Mouse (Mus musculus): ENCODE measurements around the gene Wipi1. TPM values are rescaled to one million over a fixed set of nuclear protein-coding genes. Genes with fewer than 3 reads are reported as not detected.

Wipi1 gene
- polyA plus RNA-seq, 1 experiment: 26.9 TPM

GRCm38 (mm10) chr11:109616352-109616751 is 4.6 kb upstream of the Wipi1 start:
- no peaks in the 10 kb centered on the region for H3K9me3 ChIP-seq (replicated peaks; ENCODE audit: control insufficient read depth, insufficient read depth, low read length, poor library complexity, severe bottlenecking)
- H3K27ac ChIP-seq (ENCODE audit: insufficient read depth, low read length): no peak overlapping the region
- TF ChIP-seq CTCF (IDR thresholded peaks at IDR 0.05; ENCODE audit: low read depth, low read length) (no peak), POLR2A (IDR thresholded peaks at IDR 0.05; ENCODE audit: insufficient read depth, low read length) (no peak), EP300 (IDR thresholded peaks at IDR 0.05; ENCODE audit: insufficient read depth, low read depth, low read length) (no peak)
- no peaks in the 10 kb centered on the region for H3K4me1 ChIP-seq (ENCODE audit: control insufficient read depth, insufficient read depth, low read length)
- H3K4me3 ChIP-seq (ENCODE audit: low read depth, low read length): no peak overlapping the region
- H3K9ac ChIP-seq (ENCODE audit: low read depth, poor library complexity, severe bottlenecking): no peak overlapping the region
- H3K27me3 ChIP-seq (ENCODE audit: control insufficient read depth, insufficient read depth, low read length, poor library complexity, severe bottlenecking): no peaks in the 10 kb centered on the region
- no peaks in the 10 kb centered on the region for H3K36me3 ChIP-seq (ENCODE audit: control insufficient read depth, insufficient read depth, low read length, poor library complexity, severe bottlenecking)

GRCm38 (mm10) chr11:109615286-109615685 is 3.5 kb upstream of the Wipi1 start:
- Histone ChIP-seq H3K9me3 (replicated peaks; ENCODE audit: control insufficient read depth, insufficient read depth, low read length, poor library complexity, severe bottlenecking) (no peaks in the 10 kb centered on the region), H3K4me1 (ENCODE audit: control insufficient read depth, insufficient read depth, low read length) (no peaks in the 10 kb centered on the region), H3K27ac (ENCODE audit: insufficient read depth, low read length) (no peak overlapping the region), H3K4me3 (ENCODE audit: low read depth, low read length) (no peak overlapping the region), H3K27me3 (ENCODE audit: control insufficient read depth, insufficient read depth, low read length, poor library complexity, severe bottlenecking) (no peaks in the 10 kb centered on the region), H3K9ac (ENCODE audit: low read depth, poor library complexity, severe bottlenecking) (no peak overlapping the region), H3K36me3 (ENCODE audit: control insufficient read depth, insufficient read depth, low read length, poor library complexity, severe bottlenecking) (no peaks in the 10 kb centered on the region)
- TF ChIP-seq CTCF (IDR thresholded peaks at IDR 0.05; ENCODE audit: low read depth, low read length) (no peak), POLR2A (IDR thresholded peaks at IDR 0.05; ENCODE audit: insufficient read depth, low read length) (no peak), EP300 (IDR thresholded peaks at IDR 0.05; ENCODE audit: insufficient read depth, low read depth, low read length) (no peak)

- Histone ChIP-seq H3K27me3 (ENCODE audit: control insufficient read depth, insufficient read depth, low read length, poor library complexity, severe bottlenecking) (no peaks in the 10 kb centered on the region), H3K27ac (ENCODE audit: insufficient read depth, low read length) (no peak overlapping the region), H3K4me3 (ENCODE audit: low read depth, low read length) (no peak overlapping the region), H3K9me3 (replicated peaks; ENCODE audit: control insufficient read depth, insufficient read depth, low read length, poor library complexity, severe bottlenecking) (no peaks in the 10 kb centered on the region), H3K9ac (ENCODE audit: low read depth, poor library complexity, severe bottlenecking) (no peak overlapping the region), H3K36me3 (ENCODE audit: control insufficient read depth, insufficient read depth, low read length, poor library complexity, severe bottlenecking) (no peaks in the 10 kb centered on the region), H3K4me1 (ENCODE audit: control insufficient read depth, insufficient read depth, low read length) (no peaks in the 10 kb centered on the region)
- TF ChIP-seq CTCF (IDR thresholded peaks at IDR 0.05; ENCODE audit: low read depth, low read length) (no peak), EP300 (IDR thresholded peaks at IDR 0.05; ENCODE audit: insufficient read depth, low read depth, low read length) (no peak), POLR2A (IDR thresholded peaks at IDR 0.05; ENCODE audit: insufficient read depth, low read length) (no peak)
Measured at GRCm38 (mm10) chr11:109612871-109613529, 1.2 kb upstream of the Wipi1 start.

GRCm38 (mm10) chr11:109610795-109611302 is 918 bp downstream of the Wipi1 start:
- H3K9ac ChIP-seq (ENCODE audit: low read depth, poor library complexity, severe bottlenecking): peak overlapping the region; percentile 71
- peak overlapping the region; percentile 83 for H3K4me3 ChIP-seq (ENCODE audit: low read depth, low read length)
- TF ChIP-seq CTCF (IDR thresholded peaks at IDR 0.05; ENCODE audit: low read depth, low read length) (peak; percentile 11), POLR2A (IDR thresholded peaks at IDR 0.05; ENCODE audit: insufficient read depth, low read length) (no peak), EP300 (IDR thresholded peaks at IDR 0.05; ENCODE audit: insufficient read depth, low read depth, low read length) (0 out of 2 replicates have a peak, but pooled peaks have one; percentile 21)
- no peaks in the 10 kb centered on the region for H3K9me3 ChIP-seq (replicated peaks; ENCODE audit: control insufficient read depth, insufficient read depth, low read length, poor library complexity, severe bottlenecking)
- H3K27me3 ChIP-seq (ENCODE audit: control insufficient read depth, insufficient read depth, low read length, poor library complexity, severe bottlenecking): no peaks in the 10 kb centered on the region
- no peak overlapping the region for H3K27ac ChIP-seq (ENCODE audit: insufficient read depth, low read length)
- H3K4me1 ChIP-seq (ENCODE audit: control insufficient read depth, insufficient read depth, low read length): no peaks in the 10 kb centered on the region
- H3K36me3 ChIP-seq (ENCODE audit: control insufficient read depth, insufficient read depth, low read length, poor library complexity, severe bottlenecking): no peaks in the 10 kb centered on the region

- TF ChIP-seq CTCF (IDR thresholded peaks at IDR 0.05; ENCODE audit: low read depth, low read length): no peak
- no peak for TF ChIP-seq POLR2A (IDR thresholded peaks at IDR 0.05; ENCODE audit: insufficient read depth, low read length)
- no peak for TF ChIP-seq EP300 (IDR thresholded peaks at IDR 0.05; ENCODE audit: insufficient read depth, low read depth, low read length)
- Histone ChIP-seq H3K36me3 (ENCODE audit: control insufficient read depth, insufficient read depth, low read length, poor library complexity, severe bottlenecking) (no peaks in the 10 kb centered on the region), H3K27me3 (ENCODE audit: control insufficient read depth, insufficient read depth, low read length, poor library complexity, severe bottlenecking) (no peaks in the 10 kb centered on the region), H3K9me3 (replicated peaks; ENCODE audit: control insufficient read depth, insufficient read depth, low read length, poor library complexity, severe bottlenecking) (no peaks in the 10 kb centered on the region), H3K4me3 (ENCODE audit: low read depth, low read length) (peak overlapping the region; percentile 83), H3K27ac (ENCODE audit: insufficient read depth, low read length) (no peak overlapping the region), H3K9ac (ENCODE audit: low read depth, poor library complexity, severe bottlenecking) (peak overlapping the region; percentile 71; the same call in 1 of the 2 replicates), H3K4me1 (ENCODE audit: control insufficient read depth, insufficient read depth, low read length) (no peaks in the 10 kb centered on the region)
Measured at GRCm38 (mm10) chr11:109610046-109610794, 1.5 kb downstream of the Wipi1 start.
